In the genomic region with DNA sequence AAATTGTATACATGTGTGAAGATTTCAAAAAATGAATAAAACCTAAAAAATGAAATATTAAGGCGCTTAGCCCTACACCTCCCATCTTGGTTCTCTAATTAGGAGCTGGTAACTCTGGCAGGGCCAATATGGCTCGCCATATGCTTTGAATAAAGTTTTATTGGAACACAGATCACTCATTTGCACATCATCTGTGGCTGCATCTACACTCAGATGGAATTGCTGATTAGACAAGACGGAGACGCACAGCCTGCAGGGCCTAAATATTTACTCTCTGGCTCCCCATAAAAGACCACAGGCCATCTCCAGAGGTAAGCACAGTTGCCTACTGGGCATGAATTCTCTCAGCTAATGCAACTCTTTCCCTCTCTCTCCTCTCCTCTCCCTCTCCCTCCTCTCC, we compare ENCODE assay signal across 23 mouse cellular contexts.
"Had no signal": no experiment of that assay in that cellular context is flagged by ENCODE, and none has a peak within 500 bp of the region (broad histone marks: within the 10 kb centered on the region; RNA-seq: fewer than 3 reads in every experiment).

No protein-coding gene starts in this region.

- H3K27ac ChIP-seq: limb, embryonic 12.5 days; limb, embryonic 15.5 days; liver, embryonic 14.5 days; macrophage; midbrain, embryonic 12.5 days; midbrain, embryonic 15.5 days; neural tube, embryonic 12.5 days; neural tube, embryonic 15.5 days; stomach, postnatal 0 days had no signal

- ATAC-seq: liver, postnatal 0 days; lung, postnatal 0 days; midbrain, embryonic 15.5 days had no signal

- DNase-seq: kidney, adult 18-20 months; kidney, adult 9 months; kidney, postnatal 25 days; left cerebral cortex, postnatal 4 days; liver, postnatal 0 days; lung, embryonic 14.5 days; right cerebral cortex, adult 18-20 months; right cerebral cortex, postnatal 14 days; right cerebral cortex, postnatal 4 days; thymus, adult 2 months; thymus, postnatal 14 days; thymus, postnatal 4 days had no signal

- H3K4me1 ChIP-seq: limb, embryonic 12.5 days; limb, embryonic 15.5 days; midbrain, embryonic 12.5 days; neural tube, embryonic 12.5 days had no signal

- H3K36me3 ChIP-seq: limb, embryonic 12.5 days; limb, embryonic 15.5 days; midbrain, embryonic 12.5 days; midbrain, embryonic 15.5 days; neural tube, embryonic 12.5 days; neural tube, embryonic 15.5 days had no signal

- H3K9ac ChIP-seq: limb, embryonic 12.5 days; limb, embryonic 15.5 days; liver, embryonic 14.5 days; liver, postnatal 0 days; lung, embryonic 14.5 days; midbrain, embryonic 12.5 days; midbrain, embryonic 15.5 days; neural tube, embryonic 12.5 days; neural tube, embryonic 15.5 days had no signal

- H3K4me2 ChIP-seq: limb, embryonic 12.5 days; limb, embryonic 15.5 days; liver, embryonic 11.5 days; lung, embryonic 14.5 days; midbrain, embryonic 12.5 days; midbrain, embryonic 15.5 days; neural tube, embryonic 12.5 days; neural tube, embryonic 15.5 days had no signal

- H3K4me3 ChIP-seq: limb, embryonic 12.5 days; limb, embryonic 15.5 days; midbrain, embryonic 12.5 days; midbrain, embryonic 15.5 days; neural tube, embryonic 12.5 days; neural tube, embryonic 15.5 days had no signal

- H3K9me3 ChIP-seq: limb, embryonic 12.5 days; limb, embryonic 15.5 days; midbrain, embryonic 12.5 days; midbrain, embryonic 15.5 days; neural tube, embryonic 12.5 days; neural tube, embryonic 15.5 days had no signal

- H3K27me3 ChIP-seq: limb, embryonic 12.5 days; limb, embryonic 15.5 days; midbrain, embryonic 12.5 days; midbrain, embryonic 15.5 days; neural tube, embryonic 12.5 days; neural tube, embryonic 15.5 days had no signal
